Mouse (Mus musculus) kidney, postnatal 0 days (tissue): Measurements from ENCODE around the gene Ntng1. TPM values are rescaled to one million over a fixed set of nuclear protein-coding genes. Genes with fewer than 3 reads are reported as not detected.

Source experiments
- ATAC-seq: fragments of 200-750 bp; cut with Nextera tagmentation; replicated peaks from 2 replicates; pipeline ENCODE4 v1.8.0; 2017; ENCODE audit warnings: low read depth, moderate number of reproducible peaks, moderate TSS enrichment, moderate library complexity; ENCODE audit not compliant: low FRiP score
- DNase-seq: peaks from one replicate; pipeline ENCODE4 v3.0.0-alpha.2; 2016; ENCODE audit warnings: low spot score
- H3K27ac ChIP-seq: fragments of 300-500 bp; sonication (generic); 2 replicates; pipeline ENCODE4 v1.5.1; 2014; ENCODE audit warnings: mild to moderate bottlenecking
- H3K27me3 ChIP-seq: fragments of 300-500 bp; sonication (generic); 2 replicates; pipeline ENCODE4 v1.6.1; 2014; ENCODE audit warnings: low read length, mixed read lengths; ENCODE audit not compliant: insufficient read depth
- H3K36me3 ChIP-seq: fragments of 300-500 bp; sonication (generic); 2 replicates; pipeline ENCODE4 v1.6.1; 2014; ENCODE audit warnings: low read length, mixed read lengths; ENCODE audit not compliant: insufficient read depth
- H3K4me1 ChIP-seq: fragments of 300-500 bp; sonication (generic); replicated peaks from 2 replicates; pipeline ENCODE4 v1.6.1; 2014; ENCODE audit warnings: antibody characterized with exemption, low read length, mixed read lengths; ENCODE audit not compliant: insufficient read depth
- H3K4me2 ChIP-seq: fragments of 300-500 bp; sonication (generic); 2 replicates; pipeline ENCODE4 v1.6.1; 2014; ENCODE audit warnings: mild to moderate bottlenecking, low read length, moderate library complexity, mixed read lengths
- H3K4me3 ChIP-seq: fragments of 300-500 bp; sonication (generic); replicated peaks from 2 replicates; pipeline ENCODE4 v1.5.1; 2014; ENCODE audit warnings: low read depth, low read length
- H3K9ac ChIP-seq: fragments of 300-500 bp; sonication (generic); 2 replicates; pipeline ENCODE4 v1.6.1; 2014; ENCODE audit warnings: low read depth, low read length
- H3K9me3 ChIP-seq: fragments of 300-500 bp; sonication (generic); replicated peaks from 2 replicates; pipeline ENCODE4 v1.6.1; 2016; ENCODE audit warnings: low read length, inconsistent platforms, mixed read lengths
- CTCF ChIP-seq: IDR thresholded peaks from 2 replicates; pipeline ENCODE4 v1.5.1; 2016; ENCODE audit warnings: antibody characterized with exemption, low read depth, mild to moderate bottlenecking, moderate library complexity
- WGBS: fragments of 180-500 bp; shearing (Covaris S2); extraction: QIAGEN DNeasy Blood & Tissue Kit; methylation state at CpG from one replicate; pipeline ENCODE4 v1.1.7; 2014; 5-methylcytosine and 5-hydroxymethylcytosine counted together
- polyA plus RNA-seq: library from polyadenylated mRNA; unstranded; fragments of >200 nt; fragmentation: Nextera tagmentation; extraction: Ambion mirVana; gene quantifications from 2 replicates; pipeline ENCODE4 v1.2.1, GENCODE M21; 2015

Gene Ntng1
- polyA plus RNA-seq, 1 experiment from 2014 or later: 4.4 TPM

DNA sequence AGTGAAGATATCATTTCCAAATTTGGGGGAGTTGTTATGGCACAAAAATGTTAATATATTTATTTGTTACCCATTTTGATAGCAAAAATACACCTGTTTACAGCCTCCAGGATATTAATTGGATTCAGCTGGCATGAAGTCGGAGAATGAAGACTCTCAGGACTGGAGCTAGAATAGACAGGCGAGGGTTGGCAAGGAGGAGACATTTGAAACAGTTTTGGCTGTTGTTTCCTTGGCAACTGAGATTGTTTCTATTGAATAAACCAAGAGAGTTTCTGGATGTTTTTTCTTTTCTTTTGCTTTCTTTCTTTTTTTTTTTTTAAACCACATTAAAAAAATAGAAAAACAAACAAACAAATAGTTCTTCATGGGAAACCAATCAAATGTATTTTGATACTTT, 159.7 kb downstream of the Ntng1 start:
- no peak for DNase-seq
- H3K4me1 ChIP-seq: no peaks in the 10 kb centered on the region

DNA sequence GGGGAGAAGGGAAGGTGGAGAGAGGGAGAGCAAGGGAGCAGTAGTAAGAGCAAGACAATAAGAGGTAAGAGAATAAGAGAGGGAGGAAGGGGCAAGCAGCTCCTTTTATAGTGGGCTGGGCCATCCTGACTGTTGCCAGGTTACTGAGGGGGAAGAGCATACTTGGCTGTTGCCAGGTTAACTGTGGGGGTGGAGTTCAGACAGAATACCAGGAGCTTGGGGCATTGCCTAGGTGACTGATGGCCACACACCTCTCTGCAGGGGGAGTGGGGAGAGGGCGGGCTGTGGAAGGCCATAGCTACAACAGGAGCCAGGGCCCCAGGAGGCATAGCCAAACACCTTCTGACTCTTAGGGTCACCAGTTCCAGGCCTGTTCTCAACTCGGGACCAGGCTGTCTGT, 166.2 kb downstream of the Ntng1 start:
- Histone ChIP-seq H3K9ac (no peak overlapping the region), H3K27me3 (no peaks in the 10 kb centered on the region), H3K4me2 (no peak overlapping the region), H3K27ac (no peak overlapping the region), H3K4me3 (no peak overlapping the region), H3K4me1 (no peaks in the 10 kb centered on the region), H3K36me3 (no peaks in the 10 kb centered on the region), H3K9me3 (no peaks in the 10 kb centered on the region)
- TF ChIP-seq CTCF: no peak
- ATAC-seq (no peak), DNase-seq (no peak)
- WGBS: 56% methylated on average over 2 of the region's 2 CpGs

More for the DNA sequence above, 159.7 kb downstream of the Ntng1 start:
- H3K9ac ChIP-seq: no peak overlapping the region
- ATAC-seq: no peak
- no peak overlapping the region for H3K27ac ChIP-seq
- no peaks in the 10 kb centered on the region for H3K27me3 ChIP-seq
- H3K9me3 ChIP-seq: no peaks in the 10 kb centered on the region
- no peak overlapping the region for H3K4me2 ChIP-seq
- H3K36me3 ChIP-seq: no peaks in the 10 kb centered on the region
- no peak for TF ChIP-seq CTCF
- 81% methylated on average over 2 of the region's 2 CpGs for WGBS
- H3K4me3 ChIP-seq: no peak overlapping the region

DNA sequence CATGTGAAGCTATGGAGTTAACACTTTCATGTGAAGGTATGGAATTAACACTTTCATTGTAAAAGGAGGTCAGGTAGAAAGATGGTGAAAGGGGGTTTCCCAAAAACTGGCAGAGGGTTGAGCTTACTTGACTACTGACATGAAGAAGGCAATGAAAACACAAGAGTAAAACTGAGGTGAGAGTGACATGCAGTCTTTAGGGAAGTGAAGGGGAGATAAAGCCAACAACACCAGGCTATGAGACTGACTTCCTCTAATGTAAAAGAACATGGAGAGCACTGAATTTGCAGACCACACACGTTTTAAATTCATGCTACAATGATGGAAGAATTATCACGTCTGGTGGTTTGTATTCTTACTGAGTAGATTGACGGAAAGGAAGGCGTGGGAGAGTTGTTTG, 168.7 kb downstream of the Ntng1 start:
- no peaks in the 10 kb centered on the region for H3K36me3 ChIP-seq
- H3K4me2 ChIP-seq: no peak overlapping the region
- H3K4me3 ChIP-seq: no peak overlapping the region
- DNase-seq (no peak), ATAC-seq (no peak)
- H3K27me3 ChIP-seq: no peaks in the 10 kb centered on the region
- no peaks in the 10 kb centered on the region for H3K9me3 ChIP-seq
- TF ChIP-seq CTCF: no peak
- WGBS: 74% methylated on average over 4 of the region's 4 CpGs
- no peaks in the 10 kb centered on the region for H3K4me1 ChIP-seq
- H3K9ac ChIP-seq: no peak overlapping the region
- H3K27ac ChIP-seq: no peak overlapping the region

DNA sequence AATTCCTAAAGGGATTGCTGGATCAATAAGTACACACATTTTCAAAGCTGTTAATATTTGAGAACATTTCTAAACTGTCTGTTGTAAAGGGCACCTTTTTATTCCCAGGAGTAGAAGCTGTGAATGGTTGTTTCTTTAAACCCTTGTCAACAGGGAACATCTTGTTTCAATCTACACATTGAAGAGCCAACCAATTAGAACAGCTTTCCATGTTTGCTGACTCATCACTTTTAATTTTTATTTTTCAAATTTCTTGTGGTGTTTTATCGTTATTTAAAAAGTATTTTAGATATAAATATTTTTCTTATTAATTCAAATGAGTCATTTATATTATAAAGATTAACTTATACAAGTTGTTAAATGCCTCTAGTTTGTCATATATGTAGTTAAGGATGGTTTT, 172.3 kb downstream of the Ntng1 start:
- Histone ChIP-seq H3K4me2 (no peak overlapping the region), H3K36me3 (no peaks in the 10 kb centered on the region), H3K9ac (no peak overlapping the region), H3K9me3 (no peaks in the 10 kb centered on the region), H3K27ac (no peak overlapping the region), H3K27me3 (no peaks in the 10 kb centered on the region), H3K4me3 (no peak overlapping the region), H3K4me1 (no peaks in the 10 kb centered on the region)
- no peak for ATAC-seq
- DNase-seq: no peak
- whole genome bisulfite sequencing: 73% methylated on average over 1 of the region's 1 CpGs
- TF ChIP-seq CTCF: no peak

DNA sequence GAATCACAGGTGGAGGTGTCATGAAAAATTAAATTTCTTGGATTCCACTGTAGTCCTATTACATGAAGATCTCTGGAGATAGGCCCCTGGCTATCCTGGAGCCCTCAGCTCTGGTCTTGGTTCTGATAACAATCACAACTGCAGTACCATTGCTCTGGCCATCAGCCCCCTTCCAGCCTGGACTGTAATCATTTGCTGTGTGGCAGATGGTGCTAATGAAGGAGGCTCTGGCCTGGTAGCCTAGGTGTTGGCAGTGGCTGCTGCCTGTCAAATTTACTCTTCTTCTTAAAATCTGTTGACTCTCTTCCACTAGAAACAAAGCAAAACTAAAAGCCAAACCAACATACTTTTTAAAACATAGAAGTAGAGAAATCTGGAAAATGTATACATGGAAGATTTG, 173.6 kb downstream of the Ntng1 start:
- H3K4me2 ChIP-seq: no peak overlapping the region
- H3K36me3 ChIP-seq: no peaks in the 10 kb centered on the region
- no peaks in the 10 kb centered on the region for H3K9me3 ChIP-seq
- H3K27ac ChIP-seq: no peak overlapping the region
- H3K9ac ChIP-seq: no peak overlapping the region
- no peaks in the 10 kb centered on the region for H3K4me1 ChIP-seq
- no peaks in the 10 kb centered on the region for H3K27me3 ChIP-seq
- ATAC-seq (no peak), DNase-seq (no peak)
- TF ChIP-seq CTCF: no peak
- no peak overlapping the region for H3K4me3 ChIP-seq

DNA sequence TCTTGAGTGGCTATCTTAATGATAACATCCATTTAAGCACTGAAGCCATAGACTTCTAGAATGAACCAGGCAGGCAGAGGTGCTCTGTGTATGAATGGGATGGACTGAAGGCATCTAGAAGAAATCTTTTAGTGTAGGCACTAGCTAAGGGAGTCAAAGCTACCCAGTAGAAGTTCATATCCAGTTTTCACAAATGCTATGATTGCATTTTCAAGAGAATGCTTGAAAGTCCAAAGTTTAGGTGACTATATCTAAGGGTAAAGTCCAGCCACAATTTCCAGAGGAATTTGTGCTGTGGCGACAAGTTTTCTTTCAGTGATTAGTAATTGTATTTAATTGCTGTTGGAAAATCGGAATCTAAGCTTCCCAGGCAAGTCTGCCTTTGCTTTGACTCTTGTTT, 181.2 kb downstream of the Ntng1 start:
- H3K9ac ChIP-seq: no peak overlapping the region
- H3K27me3 ChIP-seq: no peaks in the 10 kb centered on the region
- ATAC-seq: no peak
- no peaks in the 10 kb centered on the region for H3K4me1 ChIP-seq
- H3K9me3 ChIP-seq: no peaks in the 10 kb centered on the region
- no peak overlapping the region for H3K4me3 ChIP-seq
- no peaks in the 10 kb centered on the region for H3K36me3 ChIP-seq
- 92% methylated on average over 2 of the region's 2 CpGs for WGBS
- H3K27ac ChIP-seq: no peak overlapping the region
- no peak for DNase-seq
- TF ChIP-seq CTCF: no peak
- H3K4me2 ChIP-seq: no peak overlapping the region

DNA sequence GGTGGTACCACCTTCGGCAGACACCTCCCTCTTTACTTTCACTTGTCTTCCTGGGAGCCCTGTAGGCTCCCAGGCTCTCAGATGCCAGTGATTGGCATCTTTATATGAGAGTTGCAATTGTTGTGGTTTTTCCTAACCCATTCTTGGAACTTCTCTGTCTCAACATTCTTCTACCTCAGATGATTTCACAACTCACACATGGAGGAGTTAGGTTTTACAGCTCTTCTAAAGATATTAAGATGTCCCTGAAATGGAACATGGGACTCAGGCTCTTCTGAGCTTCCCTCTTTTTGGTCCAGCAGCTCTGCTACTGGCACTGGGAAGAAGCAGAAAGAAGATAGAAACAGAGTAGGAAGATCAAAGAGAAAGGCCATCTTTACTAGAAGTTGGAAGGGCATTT, 200.9 kb downstream of the Ntng1 start:
- H3K4me1 ChIP-seq: no peaks in the 10 kb centered on the region
- no peaks in the 10 kb centered on the region for H3K9me3 ChIP-seq
- TF ChIP-seq CTCF: no peak
- no peaks in the 10 kb centered on the region for H3K36me3 ChIP-seq
- WGBS: 89% methylated on average over 1 of the region's 1 CpGs
- ATAC-seq (no peak), DNase-seq (no peak)
- H3K27me3 ChIP-seq: no peaks in the 10 kb centered on the region
- no peak overlapping the region for H3K27ac ChIP-seq
- H3K4me2 ChIP-seq: no peak overlapping the region
- no peak overlapping the region for H3K9ac ChIP-seq
- H3K4me3 ChIP-seq: no peak overlapping the region
